Mouse (Mus musculus) MEL (cell line): ENCODE measurements at regions not wholly inside any gene's neighbourhood (a gene's known extent, or its start where the extent isn't known, plus 50 kb on each side); places are given as distances from the start of the nearest gene placed in this dataset.

Source experiments
- CTCF ChIP-seq, 3 experiments: IDR thresholded peaks in 2 of 3; conservative IDR thresholded peaks in 1 of 3; 2 replicates each; pipeline ENCODE4 v1.5.1; 2011 to 2012; ENCODE audit warnings: low read length in 3 of 3, low read depth in 2 of 3, mild to moderate bottlenecking in 2 of 3, improper control_type of control experiment in 1 of 3, inconsistent platforms in 1 of 3, mixed read lengths in 1 of 3, moderate library complexity in 1 of 3; ENCODE audit not compliant: control insufficient read depth in 1 of 3, insufficient read depth in 1 of 3, poor library complexity in 1 of 3, severe bottlenecking in 1 of 3
- ELF1 ChIP-seq: IDR thresholded peaks from 2 replicates; pipeline ENCODE4 v1.6.1; 2014; ENCODE audit warnings: low read depth, mild to moderate bottlenecking, inconsistent platforms, low read length, improper control_type of control experiment, moderate library complexity
- EP300 ChIP-seq, 2 experiments: IDR thresholded peaks; 2 replicates each; pipeline ENCODE4 v1.6.1; 2011; ENCODE audit warnings: improper control_type of control experiment in 2 of 2, low read length in 2 of 2, low read depth in 1 of 2, mild to moderate bottlenecking in 1 of 2
- ETS1 ChIP-seq: IDR thresholded peaks from 2 replicates; pipeline ENCODE4 v1.6.1; 2012; ENCODE audit warnings: low read depth, mild to moderate bottlenecking, inconsistent platforms, low read length, improper control_type of control experiment, moderate library complexity
- HCFC1 ChIP-seq: IDR thresholded peaks from 2 replicates; pipeline ENCODE4 v1.6.1; 2012; ENCODE audit warnings: low read depth, mild to moderate bottlenecking, inconsistent platforms, low read length, improper control_type of control experiment, moderate library complexity
- MEF2A ChIP-seq: IDR thresholded peaks from 2 replicates; pipeline ENCODE4 v1.6.1; 2014; ENCODE audit warnings: low read depth, mild to moderate bottlenecking, inconsistent platforms, low read length, improper control_type of control experiment; ENCODE audit not compliant: poor library complexity, insufficient replicate concordance, severe bottlenecking; ENCODE audit errors: extremely low read depth
- NRF1 ChIP-seq: IDR thresholded peaks from 2 replicates; pipeline ENCODE4 v1.6.1; 2014; ENCODE audit warnings: low read depth, mild to moderate bottlenecking, inconsistent platforms, low read length, improper control_type of control experiment, moderate library complexity; ENCODE audit not compliant: poor library complexity, insufficient read depth, severe bottlenecking
- POLR2A ChIP-seq, 2 experiments: IDR thresholded peaks; 2 replicates each; pipeline ENCODE4 v1.6.1; 2011 to 2012; ENCODE audit warnings: low read length in 2 of 2, mild to moderate bottlenecking in 2 of 2, control low read depth in 1 of 2, improper control_type of control experiment in 1 of 2, low read depth in 1 of 2, moderate library complexity in 1 of 2; ENCODE audit not compliant: control insufficient read depth in 1 of 2, insufficient read depth in 1 of 2, poor library complexity in 1 of 2
- POLR2AphosphoS2 ChIP-seq: IDR thresholded peaks from 2 replicates; pipeline ENCODE4 v1.6.1; 2011; ENCODE audit warnings: low read length, improper control_type of control experiment
- USF2 ChIP-seq, 2 experiments: IDR thresholded peaks; 2 replicates each; pipeline ENCODE4 v1.6.1; 2011 to 2012; ENCODE audit warnings: improper control_type of control experiment in 2 of 2, low read length in 2 of 2, borderline replicate concordance in 1 of 2, inconsistent platforms in 1 of 2, low read depth in 1 of 2, mild to moderate bottlenecking in 1 of 2; ENCODE audit not compliant: insufficient read depth in 1 of 2
- ZC3H11A ChIP-seq: IDR thresholded peaks from 2 replicates; pipeline ENCODE4 v1.6.1; 2012; ENCODE audit warnings: low read depth, mild to moderate bottlenecking, inconsistent platforms, low read length, improper control_type of control experiment

- TF ChIP-seq MEF2A (no peak), ETS1 (no peak), ELF1 (no peak), CTCF (IDR thresholded peaks at IDR 0.05 in 2 of 3, conservative IDR thresholded peaks at IDR 0.05 in 1 of 3; ENCODE audit: control insufficient read depth in 1 of 3, insufficient read depth in 1 of 3, low read depth in 2 of 3, low read length in 3 of 3, poor library complexity in 1 of 3, severe bottlenecking in 1 of 3) (no peak), EP300 (IDR thresholded peaks at IDR 0.05; ENCODE audit: low read depth in 1 of 2, low read length in 2 of 2) (no peak), ZC3H11A (no peak), NRF1 (no peak), USF2 (IDR thresholded peaks at IDR 0.05; ENCODE audit: borderline replicate concordance in 1 of 2, insufficient read depth in 1 of 2, low read depth in 1 of 2, low read length in 2 of 2) (no peak), POLR2AphosphoS2 (no peak), HCFC1 (no peak), POLR2A (IDR thresholded peaks at IDR 0.05; ENCODE audit: control insufficient read depth in 1 of 2, insufficient read depth in 1 of 2, low read depth in 1 of 2, low read length in 2 of 2, poor library complexity in 1 of 2) (no peak)
Measured at GRCm38 (mm10) chr7:68621080-68621479, 128.0 kb downstream of the Arrdc4 start.
